Mouse (Mus musculus): Measurements from ENCODE around the gene Tctn3.

Tctn3 gene

DNA sequence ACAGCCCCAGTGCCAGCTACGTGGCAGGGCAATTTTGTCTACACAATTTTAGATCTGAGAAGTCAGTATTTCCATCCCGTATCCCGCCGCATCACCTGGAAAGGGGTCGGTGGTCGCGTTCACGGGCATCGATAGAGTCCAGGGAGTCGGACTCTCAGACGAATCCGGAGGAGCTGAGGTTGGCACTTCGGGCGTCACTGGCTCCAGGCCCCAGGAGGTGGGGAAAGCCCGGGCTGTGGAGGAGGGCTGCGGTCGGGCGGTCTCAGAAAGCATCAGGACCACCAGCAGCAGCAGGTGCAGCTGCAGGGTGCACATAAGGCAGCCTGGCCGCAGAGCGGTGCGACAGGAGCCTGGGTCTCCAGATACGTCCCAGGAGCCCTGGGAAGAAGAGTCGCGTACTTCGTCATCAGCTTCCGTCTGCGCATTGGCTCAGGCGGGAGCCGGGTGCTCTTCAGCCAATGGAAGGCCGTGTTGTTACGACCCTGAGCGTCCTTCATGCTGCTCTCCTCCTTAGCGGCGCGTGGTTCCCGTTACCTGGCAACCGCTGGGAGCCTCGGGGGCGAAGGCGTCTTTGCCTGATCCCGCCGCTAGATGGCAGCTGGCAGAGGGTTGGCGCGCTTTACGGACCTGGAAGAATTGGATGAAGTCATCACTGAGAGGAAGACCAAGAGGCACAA is at the start of gene Tctn3, which contains the start of gene Entpd1:
Tctn3 (minus strand) TSS at position 404 of the 677 bp plus-strand sequence.
Entpd1 (plus strand) TSS at position 537 of the 677 bp plus-strand sequence.
- DNase-seq (ENCODE audit: low spot score) = peak; percentile 88

DNA sequence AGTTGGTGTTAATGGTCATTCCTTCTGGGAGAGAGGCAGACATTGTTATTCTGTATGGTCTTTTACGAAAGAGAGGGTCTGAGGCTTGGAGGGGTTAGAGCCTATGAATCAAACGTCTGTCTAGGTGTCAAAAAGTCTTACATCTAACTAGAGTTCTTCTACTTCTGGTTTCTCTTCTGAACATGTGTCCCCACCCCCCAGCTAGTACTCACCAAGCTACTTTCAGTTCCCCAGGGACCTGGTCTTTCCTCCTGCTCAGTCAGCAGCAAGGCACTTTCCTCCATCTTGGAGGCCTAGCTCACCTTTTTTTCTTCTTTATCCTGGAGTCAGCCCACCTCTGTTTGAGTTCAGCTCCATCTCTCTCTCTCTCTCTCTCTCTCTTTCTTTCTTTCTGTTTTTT is 49.1 kb upstream of the Tctn3 start:
- DNase-seq (ENCODE audit: low spot score) = no peak

DNA sequence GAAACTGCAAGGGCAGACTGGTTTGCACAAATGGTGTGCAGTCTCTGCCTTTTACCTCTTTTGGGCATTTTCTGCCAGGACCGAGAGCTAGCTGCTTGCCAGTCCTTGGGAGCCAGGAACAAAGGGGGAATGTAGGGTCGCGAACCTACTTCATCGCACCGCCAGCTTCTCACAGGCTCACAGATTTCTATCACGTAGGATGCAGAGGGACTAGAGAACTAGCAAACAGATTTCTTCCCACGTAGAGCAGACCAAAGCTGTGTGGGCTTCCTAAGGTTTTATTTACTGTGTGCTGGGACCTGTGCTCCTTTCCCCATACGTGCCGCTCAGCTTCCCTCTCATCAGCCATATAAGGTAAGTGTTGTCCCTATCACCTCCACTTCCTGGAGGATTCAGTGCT is 48.5 kb upstream of the Tctn3 start:
- DNase-seq (ENCODE audit: low spot score) = no peak

DNA sequence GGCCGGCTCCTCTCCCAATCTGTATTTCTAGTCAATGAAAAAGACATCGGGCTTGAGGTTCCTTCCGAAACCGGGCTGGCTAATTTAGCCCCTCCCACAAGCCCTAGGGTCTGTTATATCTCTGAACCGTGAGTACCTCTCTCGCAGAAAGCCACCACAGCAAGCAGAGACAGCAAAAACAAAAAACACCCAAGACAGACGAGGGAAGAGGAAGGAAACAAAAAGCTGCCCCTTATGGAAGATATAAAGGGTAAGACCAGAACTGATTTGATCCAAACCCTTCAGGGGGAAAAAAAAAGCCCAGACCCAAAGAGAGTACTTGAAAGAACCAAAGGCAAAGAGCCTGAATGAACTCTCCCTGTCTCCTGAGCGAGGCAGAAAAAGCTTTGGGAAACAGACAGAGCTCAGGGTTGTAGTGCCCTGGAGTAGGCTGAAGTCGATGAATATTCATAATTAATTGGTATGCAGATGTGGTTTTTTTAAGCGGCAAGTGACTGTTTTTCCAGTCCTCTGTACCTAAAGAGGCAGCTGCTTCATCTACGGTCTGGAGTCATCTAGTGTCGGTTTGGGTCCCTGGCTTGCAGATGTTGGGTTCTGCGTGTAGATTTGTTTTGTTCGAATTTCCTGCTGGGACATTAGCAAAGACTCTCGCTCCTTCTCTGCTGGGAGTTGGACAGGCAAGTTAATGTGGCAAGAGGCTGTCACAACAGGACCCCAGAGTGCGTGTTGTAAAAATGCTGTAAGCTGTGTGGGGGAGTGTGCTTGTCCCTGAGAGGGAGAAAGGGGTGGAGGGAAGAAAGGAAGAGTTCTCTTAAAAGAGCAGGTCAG is 47.8 kb upstream of the Tctn3 start:
- no peak for DNase-seq (ENCODE audit: low spot score)

DNA sequence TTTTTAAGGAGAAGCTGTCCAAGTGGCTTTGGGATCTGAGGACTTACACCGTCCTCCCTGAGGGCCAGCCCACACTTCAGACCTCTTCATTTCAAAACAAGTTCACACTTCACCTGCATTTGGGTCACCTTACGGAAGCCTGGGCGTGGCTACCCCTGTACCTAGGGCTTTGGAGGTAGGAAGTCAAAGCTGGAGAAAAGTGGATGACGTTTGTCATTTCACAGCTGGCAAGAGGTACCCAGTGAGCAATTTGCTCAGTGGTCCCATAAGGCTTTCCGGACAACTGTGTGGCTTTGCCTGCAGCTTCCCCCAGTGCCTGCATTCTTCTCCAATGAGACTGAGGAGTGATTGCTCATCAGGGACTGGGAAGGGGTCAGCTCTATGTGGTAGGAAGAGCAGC is 46.9 kb upstream of the Tctn3 start:
- DNase-seq (ENCODE audit: low spot score) = no peak

DNA sequence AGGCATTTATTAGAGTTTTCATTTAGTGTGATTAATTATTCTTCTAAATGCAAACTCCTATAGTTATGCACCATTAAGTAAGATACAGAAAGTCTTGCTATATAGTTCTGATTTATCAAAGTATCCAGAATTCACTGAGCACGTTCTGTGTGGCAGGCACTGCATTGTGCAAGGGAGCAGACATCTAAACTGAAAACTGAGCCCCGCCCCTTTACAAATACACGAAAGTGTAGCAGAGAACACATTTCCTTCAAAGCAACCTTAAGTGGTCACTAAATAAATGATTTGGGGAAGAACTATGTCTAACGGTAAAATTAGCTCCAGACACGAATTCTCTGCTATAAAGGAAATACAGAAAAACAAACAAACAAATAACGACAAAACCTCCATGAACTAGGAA is 46.2 kb upstream of the Tctn3 start:
- no peak for DNase-seq (ENCODE audit: low spot score)

DNA sequence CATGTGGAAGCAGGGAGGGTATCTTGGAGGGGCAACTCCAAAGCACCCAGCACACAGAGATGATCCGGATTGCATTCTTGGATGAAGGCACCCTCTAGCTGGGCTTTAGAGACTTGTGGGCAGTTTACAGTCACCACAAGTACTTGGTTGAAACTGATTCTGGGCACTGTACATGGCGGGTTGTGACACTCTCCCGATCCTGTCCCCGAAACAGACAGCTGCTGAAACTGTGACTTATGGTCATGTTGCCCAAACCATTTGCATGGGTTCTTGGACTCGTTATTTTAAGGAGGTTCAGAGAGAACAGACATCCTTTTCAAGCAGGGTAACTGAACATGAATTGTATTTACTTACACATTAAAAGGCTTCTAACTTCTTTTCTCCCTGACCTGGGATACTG is 44.2 kb upstream of the Tctn3 start:
- no peak for DNase-seq (ENCODE audit: low spot score)

DNA sequence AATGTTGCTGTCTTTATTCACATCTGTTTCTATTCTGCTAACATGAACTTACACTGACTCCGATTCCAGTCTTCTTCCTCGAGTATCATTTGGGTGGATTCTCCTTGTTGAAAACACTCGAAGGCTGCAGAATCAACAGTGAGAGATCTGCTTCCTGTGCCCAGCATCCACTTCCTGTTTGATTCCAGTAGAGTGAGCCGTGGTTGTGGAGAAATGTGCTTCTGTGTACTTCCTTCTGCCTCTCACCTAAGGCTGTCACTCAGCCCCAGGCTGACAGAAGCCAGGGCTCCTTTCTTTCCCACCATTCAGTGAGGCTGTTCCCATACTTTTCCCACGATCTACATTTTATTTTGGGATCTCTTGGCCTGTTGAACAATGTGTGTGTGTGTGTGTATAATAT is 38.1 kb upstream of the Tctn3 start:
- no peak for DNase-seq (ENCODE audit: low spot score)

DNA sequence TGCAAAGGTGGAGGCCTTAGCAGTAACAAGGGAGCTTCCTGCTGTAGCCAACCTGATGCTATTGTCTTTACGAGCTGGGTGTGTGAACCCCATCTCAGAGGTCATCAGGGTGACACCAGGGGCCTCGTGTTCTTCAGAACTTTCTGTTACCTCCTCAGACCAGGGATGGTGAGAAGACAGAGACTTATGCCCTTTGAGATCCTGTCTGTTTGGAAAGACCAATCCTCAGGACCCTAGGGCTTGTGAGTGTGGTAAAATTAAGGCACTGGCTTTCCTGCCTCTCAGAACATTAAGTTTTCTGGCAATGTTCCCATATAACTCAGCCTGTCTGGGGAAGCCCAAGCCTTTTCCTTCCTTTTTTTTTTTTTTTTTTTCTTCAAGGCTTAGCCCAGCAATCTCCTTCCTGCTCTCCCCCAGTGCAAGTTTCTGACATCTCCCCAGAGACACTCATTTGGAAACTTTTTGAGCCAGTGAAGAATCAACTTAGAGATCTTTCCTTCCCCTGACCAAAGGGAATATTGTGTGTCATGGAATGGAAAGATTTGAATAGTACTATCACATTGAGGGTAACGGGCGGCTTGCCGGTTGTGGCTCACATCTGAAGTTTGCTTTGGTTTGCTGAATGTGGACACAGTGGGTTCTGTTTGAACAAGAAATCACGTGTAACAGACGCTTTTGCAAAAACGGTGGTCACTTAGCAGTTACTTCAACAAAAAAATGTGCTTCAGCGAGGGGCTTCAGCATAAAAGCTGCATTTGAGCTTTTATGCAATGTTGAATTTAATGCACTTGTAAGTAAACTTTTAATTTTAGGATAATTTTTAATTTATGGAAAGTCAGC is 35.5 kb upstream of the Tctn3 start:
- DNase-seq (ENCODE audit: low spot score) = no peak

DNA sequence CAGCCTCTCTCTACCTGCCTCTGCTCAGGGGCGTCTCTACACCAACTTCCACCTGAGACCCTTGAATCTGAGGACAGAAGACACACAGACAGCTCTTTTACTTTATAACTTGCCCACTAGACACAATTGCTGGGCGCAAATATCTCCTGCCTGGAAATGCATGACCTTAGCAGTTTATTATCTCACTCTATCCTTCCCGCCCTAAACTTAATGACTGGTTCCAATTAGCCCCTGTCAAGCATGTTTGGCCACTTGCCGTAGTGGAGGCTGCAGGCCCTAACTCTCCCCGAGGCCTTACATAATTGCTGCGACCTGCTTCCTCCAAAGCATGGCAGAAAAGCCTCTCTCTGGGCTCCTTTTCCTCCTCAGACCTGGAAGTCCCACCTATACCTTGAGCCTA is 34.3 kb upstream of the Tctn3 start:
- DNase-seq (ENCODE audit: low spot score) = no peak

DNA sequence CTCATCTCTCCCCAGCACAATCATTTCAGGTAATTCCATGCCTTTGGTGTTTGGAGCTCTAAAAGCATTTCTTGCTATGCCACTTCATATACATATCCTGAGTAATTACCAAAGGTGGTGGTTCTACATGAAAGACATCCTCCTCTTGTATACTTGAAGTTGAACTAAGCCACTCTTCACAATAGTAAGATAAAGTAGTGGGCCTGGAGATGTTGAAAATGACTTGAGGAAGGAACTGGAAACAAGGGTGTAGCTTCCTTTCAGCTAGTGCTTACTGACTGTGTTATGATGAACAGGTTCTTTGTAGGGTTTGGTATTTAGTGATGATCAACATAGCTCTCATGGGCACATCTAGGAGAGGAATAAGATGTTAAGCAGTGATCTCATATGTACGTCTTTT is 31.8 kb upstream of the Tctn3 start:
- no peak for DNase-seq (ENCODE audit: low spot score)

DNA sequence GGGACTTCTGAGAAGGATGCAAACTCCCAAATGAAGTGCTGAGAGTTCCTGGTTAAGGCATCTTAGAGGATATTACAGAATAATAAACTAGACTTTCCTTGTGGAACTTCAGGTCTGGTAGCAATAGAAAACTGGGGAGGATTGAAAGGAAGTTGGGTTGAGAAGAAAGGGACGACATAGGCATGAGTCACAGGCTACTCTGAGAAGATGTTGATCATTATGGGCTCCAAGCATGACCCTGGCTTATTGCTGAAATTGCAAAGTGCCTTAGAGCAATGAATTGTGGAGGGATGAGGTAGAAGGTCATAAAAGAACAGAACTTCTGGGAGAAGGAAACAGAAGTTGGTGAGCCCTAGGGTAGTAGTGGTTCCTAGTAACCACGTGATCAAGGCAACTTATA is 28.8 kb upstream of the Tctn3 start:
- no peak for DNase-seq (ENCODE audit: low spot score)

DNA sequence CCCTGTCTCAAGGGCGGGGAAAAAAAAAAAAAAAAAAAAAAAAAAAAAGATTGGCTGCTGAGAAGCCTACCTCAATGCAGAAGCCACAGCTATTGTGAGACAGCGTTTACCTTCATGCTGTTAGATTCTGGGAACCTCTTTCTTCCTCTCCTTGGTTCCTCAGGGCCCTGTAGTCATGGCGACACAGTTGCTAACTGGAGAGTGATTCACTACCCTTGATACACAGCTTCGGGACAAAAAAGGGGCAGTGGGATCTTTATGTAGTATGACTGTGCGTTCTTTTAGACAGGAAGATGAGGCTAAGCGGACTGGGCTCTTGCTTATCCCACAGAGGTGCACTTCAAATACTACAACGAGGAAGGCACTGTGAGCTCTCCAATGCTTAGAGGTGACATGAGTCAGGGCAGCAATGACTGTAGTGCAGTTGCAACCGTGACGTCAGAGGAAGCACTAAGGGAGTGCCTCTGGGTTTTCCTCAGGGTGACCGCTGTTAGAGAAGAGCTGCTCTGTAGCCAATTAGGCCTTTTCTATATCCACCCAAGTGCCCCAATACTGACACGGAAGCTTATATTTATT is 27.8 kb upstream of the Tctn3 start:
- no peak for DNase-seq (ENCODE audit: low spot score)

DNA sequence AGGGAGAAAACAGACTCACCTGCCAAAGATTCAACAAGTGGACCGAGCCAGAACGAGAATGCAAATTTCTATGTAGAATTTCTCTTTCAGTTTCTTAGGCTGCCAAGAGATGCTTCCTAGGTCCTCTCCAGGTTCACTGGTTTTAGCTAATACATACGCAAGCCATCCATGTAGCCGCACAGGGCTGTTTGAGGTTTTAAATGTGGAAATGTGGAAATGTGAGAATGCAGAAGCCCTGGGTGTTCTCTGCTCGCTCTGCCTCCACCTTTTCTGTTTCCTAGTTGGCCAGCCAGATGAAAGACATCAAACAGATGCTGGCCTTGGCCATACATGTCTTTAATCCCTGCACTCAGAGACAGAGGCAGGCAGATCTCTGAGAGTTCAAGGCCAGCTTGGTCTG is 26.5 kb upstream of the Tctn3 start:
- no peak for DNase-seq (ENCODE audit: low spot score)

DNA sequence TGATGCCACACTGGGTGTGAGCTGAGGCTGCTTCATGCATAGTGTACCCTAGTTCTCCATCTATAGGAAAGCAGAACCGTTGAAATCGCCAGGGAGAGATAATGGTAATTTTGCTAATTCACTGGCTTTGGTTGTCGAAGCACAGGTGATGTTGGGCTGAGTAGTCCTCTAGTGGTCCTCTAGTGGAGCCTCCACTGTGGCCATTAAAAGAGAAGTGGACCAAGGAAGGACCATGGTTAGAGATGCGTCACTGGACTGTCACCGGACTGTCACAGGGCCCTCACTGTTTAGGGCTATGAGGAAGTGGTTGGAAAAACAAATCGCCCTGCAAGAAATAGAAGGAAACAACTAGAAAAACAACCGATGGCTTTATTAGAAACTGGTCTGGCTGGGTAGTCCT is 25.6 kb upstream of the Tctn3 start:
- DNase-seq (ENCODE audit: low spot score) = no peak

DNA sequence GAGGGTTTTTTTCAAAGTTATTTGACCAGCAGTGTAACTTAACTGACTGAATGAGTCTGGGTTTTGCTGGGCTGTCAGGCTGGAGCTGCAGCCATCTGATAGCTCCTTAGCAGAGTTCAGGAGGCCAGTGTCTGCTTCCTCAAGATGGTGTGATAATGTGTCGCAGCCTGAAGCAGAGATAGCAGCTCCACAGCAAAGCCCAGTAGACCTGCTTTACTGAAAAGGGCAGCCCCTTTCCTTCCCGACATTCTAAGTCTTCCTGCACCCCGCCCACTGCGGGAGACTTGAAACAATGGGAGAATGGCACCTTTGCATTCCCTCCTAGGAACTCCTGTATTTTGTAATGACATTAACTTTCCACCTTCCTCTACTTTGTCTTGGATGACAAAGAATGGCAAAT is 25.1 kb upstream of the Tctn3 start:
- DNase-seq (ENCODE audit: low spot score) = no peak

DNA sequence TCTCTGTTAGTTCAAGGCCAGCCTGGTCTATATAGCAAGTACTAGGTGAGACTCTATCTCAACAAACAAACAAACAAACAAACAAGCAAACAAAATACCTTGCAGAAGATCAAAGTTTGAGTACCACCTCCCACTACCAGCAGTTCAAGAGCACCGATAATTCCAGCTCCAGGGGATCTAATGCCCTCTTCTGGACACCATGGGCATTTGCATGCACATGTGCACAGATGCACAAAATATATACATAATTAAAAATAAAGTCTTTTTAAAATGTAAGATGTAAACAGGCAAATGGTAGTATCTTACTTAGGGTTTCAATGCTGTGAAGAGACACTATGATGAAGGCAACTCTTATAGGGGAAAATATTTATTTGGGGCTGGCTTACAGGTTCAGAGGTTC is 21.1 kb upstream of the Tctn3 start:
- no peak for DNase-seq (ENCODE audit: low spot score)

DNA sequence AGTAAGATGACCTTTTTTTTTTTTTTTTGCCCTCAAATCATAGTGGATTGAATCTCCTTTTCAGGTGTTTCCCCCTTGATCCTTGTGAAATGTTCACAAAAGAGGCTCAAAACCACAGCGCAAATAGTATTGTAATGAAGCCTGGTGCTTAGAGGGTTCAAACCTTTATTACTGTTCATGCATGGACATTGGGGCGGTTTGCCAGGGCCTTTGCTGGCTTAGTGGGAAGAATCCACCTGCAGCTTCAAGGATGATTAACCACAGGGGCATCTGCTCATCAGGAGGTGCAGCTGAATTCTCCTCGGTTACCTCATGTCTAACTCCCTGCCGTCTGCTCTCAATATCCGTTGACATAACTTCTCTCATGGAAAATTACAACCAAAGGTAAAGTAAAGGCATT is 20.6 kb upstream of the Tctn3 start:
- DNase-seq (ENCODE audit: low spot score) = no peak

DNA sequence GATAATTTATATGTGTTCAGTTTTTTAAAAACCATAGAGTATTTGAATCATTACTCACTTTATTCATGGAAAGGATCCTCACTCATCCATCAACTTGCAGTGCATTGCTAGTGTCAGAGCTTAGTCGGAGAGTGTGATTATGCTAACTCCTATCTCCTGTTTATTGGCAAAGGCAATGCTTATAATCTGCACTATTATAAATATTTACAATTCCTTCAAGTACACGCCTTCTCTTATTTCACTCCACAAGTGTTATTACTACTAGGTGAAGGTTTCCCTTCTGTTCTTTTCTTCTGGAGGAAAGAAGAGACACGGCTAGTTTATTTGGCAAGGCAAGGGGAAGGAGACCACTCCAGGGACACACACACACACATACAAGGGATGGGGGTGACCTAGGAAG is 20.2 kb upstream of the Tctn3 start:
- no peak for DNase-seq (ENCODE audit: low spot score)

DNA sequence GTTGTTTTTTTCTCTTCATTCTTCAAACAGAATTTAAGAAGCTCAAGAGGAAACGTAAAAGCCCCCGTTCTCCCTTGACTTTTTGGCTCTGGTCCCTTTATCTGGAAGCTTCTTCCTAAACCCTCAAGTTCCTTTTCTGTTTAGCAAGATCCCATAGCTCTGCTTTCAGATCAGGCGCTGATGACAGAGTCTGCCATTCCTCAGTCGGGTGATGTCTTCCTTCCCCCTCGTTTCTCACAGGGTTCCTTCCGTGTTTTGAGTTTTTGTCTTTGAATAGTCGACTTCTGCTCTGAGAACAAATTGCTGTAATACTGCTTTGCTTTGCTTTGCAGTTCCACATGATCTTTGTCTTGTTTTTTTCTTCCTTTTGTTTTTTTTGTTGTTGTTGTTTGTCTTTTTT is 18.6 kb upstream of the Tctn3 start:
- DNase-seq (ENCODE audit: low spot score) = no peak

DNA sequence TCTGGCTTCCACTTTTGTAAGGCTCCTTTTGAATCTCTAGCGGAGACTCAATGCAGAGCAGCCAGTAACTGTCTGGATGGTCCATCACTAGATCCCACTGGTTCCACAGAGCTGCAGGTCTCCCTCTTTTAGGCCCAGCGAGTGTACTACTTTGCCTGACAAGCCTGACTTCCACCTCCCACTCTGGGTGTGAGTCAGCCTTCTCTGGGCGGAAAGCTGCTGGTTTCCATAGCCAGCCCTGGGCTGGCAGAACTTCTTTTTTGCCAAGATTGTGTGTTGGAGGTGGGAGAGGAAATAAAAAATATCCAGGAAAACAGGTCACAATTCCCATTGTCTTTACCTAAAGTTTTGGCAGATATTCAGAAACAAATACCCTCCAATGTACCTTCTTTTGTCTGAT is 18.1 kb upstream of the Tctn3 start:
- DNase-seq (ENCODE audit: low spot score) = no peak

DNA sequence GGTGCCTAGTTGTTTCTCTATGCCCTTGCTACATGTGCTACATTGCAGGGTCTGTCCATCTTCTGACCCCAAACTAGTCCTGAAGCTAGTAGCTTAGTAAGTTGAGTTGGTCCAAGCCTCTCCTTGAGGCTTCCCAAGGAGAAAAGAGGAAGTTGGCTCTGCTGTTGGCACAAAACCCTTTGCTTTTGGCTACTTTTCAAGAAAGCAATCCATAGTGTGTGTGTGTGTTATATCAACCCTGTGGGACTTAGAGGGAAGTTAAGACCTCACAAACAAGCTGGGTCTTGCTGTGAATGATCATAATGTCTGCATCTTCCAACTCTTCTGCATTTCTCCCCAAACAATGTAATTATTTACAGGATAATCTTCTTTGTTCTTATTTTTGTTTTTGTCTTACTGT is 16.9 kb upstream of the Tctn3 start:
- DNase-seq (ENCODE audit: low spot score) = no peak

DNA sequence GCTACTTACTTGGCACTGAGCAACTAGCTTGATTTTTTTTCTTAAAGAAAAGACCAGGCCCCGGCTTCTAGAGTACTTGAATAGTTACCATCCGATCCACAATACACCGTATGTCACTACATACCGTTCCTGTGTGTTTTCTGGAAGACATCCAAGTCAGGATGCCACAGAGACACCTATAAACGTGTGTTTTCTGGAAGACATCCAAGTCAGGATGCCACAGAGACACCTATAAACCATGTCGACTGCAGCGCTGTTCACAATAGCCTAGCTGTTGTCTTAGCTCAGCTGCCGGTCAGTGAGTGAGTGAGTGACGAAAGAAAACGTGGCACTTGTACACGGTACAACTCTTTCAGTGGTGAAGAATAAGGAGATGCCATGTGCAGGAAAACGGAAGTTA is 13.9 kb upstream of the Tctn3 start:
- no peak for DNase-seq (ENCODE audit: low spot score)
